Mouse (Mus musculus) CH12.LX (cell line): Measurements from ENCODE around the gene Cyp39a1.

ENCODE experiments used
- CTCF ChIP-seq, 2 experiments: IDR thresholded peaks in 1 of 2; conservative IDR thresholded peaks in 1 of 2; 2 replicates each; pipeline ENCODE4 v1.5.1; 2011 to 2012; ENCODE audit warnings: low read depth in 2 of 2, low read length in 2 of 2, improper control_type of control experiment in 1 of 2, inconsistent platforms in 1 of 2, mild to moderate bottlenecking in 1 of 2, moderate library complexity in 1 of 2
- EP300 ChIP-seq: IDR thresholded peaks from 2 replicates; pipeline ENCODE4 v1.6.1; 2011; ENCODE audit warnings: low read length, improper control_type of control experiment
- HCFC1 ChIP-seq: IDR thresholded peaks from 2 replicates; pipeline ENCODE4 v1.6.1; 2012; ENCODE audit warnings: low read depth, mild to moderate bottlenecking, inconsistent platforms, low read length, improper control_type of control experiment
- MAFK ChIP-seq: IDR thresholded peaks from 2 replicates; pipeline ENCODE4 v1.6.1; 2011; ENCODE audit warnings: low read length, improper control_type of control experiment; ENCODE audit not compliant: insufficient replicate concordance
- POLR2A ChIP-seq: IDR thresholded peaks from 2 replicates; pipeline ENCODE4 v1.6.1; 2011; ENCODE audit warnings: low read depth, mild to moderate bottlenecking, improper control_type of control experiment, low read length
- RAD21 ChIP-seq: IDR thresholded peaks from 2 replicates; pipeline ENCODE4 v1.6.1; 2011; ENCODE audit warnings: low read depth, mild to moderate bottlenecking, low read length, improper control_type of control experiment, moderate library complexity
- RCOR1 ChIP-seq: conservative IDR thresholded peaks from 2 replicates; pipeline ENCODE4 v1.6.1; 2012; ENCODE audit warnings: low read depth, mild to moderate bottlenecking, inconsistent platforms, low read length, improper control_type of control experiment
- SIN3A ChIP-seq: IDR thresholded peaks from 2 replicates; pipeline ENCODE4 v1.6.1; 2012; ENCODE audit warnings: low read length, improper control_type of control experiment, inconsistent platforms
- SMC3 ChIP-seq: IDR thresholded peaks from 2 replicates; pipeline ENCODE4 v1.6.1; 2011; ENCODE audit warnings: low read depth, low read length, improper control_type of control experiment
- TCF12 ChIP-seq: IDR thresholded peaks from 2 replicates; pipeline ENCODE4 v1.6.1; 2014; ENCODE audit warnings: low read depth, mild to moderate bottlenecking, inconsistent platforms, low read length, improper control_type of control experiment
- UBTF ChIP-seq: IDR thresholded peaks from 2 replicates; pipeline ENCODE4 v1.6.1; 2012; ENCODE audit warnings: low read depth, mild to moderate bottlenecking, inconsistent platforms, low read length, improper control_type of control experiment, moderate library complexity

DNA sequence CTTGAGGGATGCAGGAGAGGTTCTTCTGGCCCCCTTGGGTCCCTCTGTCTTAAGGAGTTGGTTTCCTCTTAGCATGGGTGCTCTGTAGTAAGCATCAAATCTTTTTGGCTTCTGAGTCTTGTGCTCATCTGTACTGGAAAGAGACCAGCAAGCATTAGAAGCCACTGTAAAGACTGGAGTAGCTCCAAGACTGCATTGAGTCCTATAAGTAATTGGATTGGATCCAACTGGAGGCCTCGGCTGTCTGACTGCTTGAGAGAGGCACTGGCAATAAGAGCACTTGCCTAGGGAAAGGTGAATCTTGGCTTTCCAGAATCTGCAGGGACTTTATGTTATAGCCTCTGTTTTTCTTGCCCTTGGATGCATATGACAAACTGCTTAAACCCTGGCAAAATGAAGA lies 85.6 kb downstream of the Cyp39a1 start:
- no peak for TF ChIP-seq POLR2A
- TF ChIP-seq SIN3A, result no peak
- TF ChIP-seq EP300, result no peak
- TF ChIP-seq UBTF, result no peak
- no peak for TF ChIP-seq SMC3
- no peak for TF ChIP-seq CTCF (conservative IDR thresholded peaks at IDR 0.05 in 1 of 2, IDR thresholded peaks at IDR 0.05 in 1 of 2; ENCODE audit: low read depth in 2 of 2, low read length in 2 of 2)
- no peak for TF ChIP-seq HCFC1
- TF ChIP-seq RAD21, result no peak
- no peak for TF ChIP-seq TCF12
- TF ChIP-seq RCOR1, result no peak
- TF ChIP-seq MAFK, result no peak
